Mouse (Mus musculus) MEL (cell line): ENCODE data around the gene Hs3st5.

Experiments used
- CTCF ChIP-seq, 3 experiments: IDR thresholded peaks in 2 of 3; conservative IDR thresholded peaks in 1 of 3; 2 replicates each; pipeline ENCODE4 v1.5.1; 2011 to 2012; ENCODE audit warnings: low read length in 3 of 3, low read depth in 2 of 3, mild to moderate bottlenecking in 2 of 3, improper control_type of control experiment in 1 of 3, inconsistent platforms in 1 of 3, mixed read lengths in 1 of 3, moderate library complexity in 1 of 3; ENCODE audit not compliant: control insufficient read depth in 1 of 3, insufficient read depth in 1 of 3, poor library complexity in 1 of 3, severe bottlenecking in 1 of 3
- EP300 ChIP-seq, 2 experiments: IDR thresholded peaks; 2 replicates each; pipeline ENCODE4 v1.6.1; 2011; ENCODE audit warnings: improper control_type of control experiment in 2 of 2, low read length in 2 of 2, low read depth in 1 of 2, mild to moderate bottlenecking in 1 of 2
- KAT2A ChIP-seq: conservative IDR thresholded peaks from 2 replicates; pipeline ENCODE4 v1.6.1; 2012; ENCODE audit warnings: low read depth, low read length, improper control_type of control experiment, inconsistent platforms
- MYC ChIP-seq: IDR thresholded peaks from 2 replicates; pipeline ENCODE4 v1.6.1; 2011; ENCODE audit warnings: low read depth, mild to moderate bottlenecking, low read length, improper control_type of control experiment, moderate library complexity
- NELFE ChIP-seq: IDR thresholded peaks from 2 replicates; pipeline ENCODE4 v1.6.1; 2011; ENCODE audit warnings: low read depth, low read length, improper control_type of control experiment

DNA sequence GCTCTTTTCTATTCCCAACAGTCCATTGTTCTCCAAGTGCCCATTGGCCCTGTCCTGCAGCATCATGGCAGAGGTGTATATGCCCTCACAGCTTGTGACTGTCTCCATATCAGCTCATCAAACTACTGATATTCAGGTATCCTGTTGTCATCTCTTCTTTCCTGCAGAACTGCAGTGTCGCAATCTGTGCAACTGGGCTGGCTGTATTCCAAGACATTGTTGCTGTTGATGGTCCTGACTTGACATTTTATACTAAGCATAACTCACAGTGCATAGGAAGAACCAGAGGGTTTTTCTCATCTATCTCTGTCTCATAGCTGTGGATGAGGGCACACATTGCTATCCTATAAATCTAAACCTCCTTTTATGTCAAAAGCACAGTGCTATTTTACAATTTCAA lies 103.8 kb downstream of the Hs3st5 start:
- TF ChIP-seq CTCF (IDR thresholded peaks at IDR 0.05 in 2 of 3, conservative IDR thresholded peaks at IDR 0.05 in 1 of 3; ENCODE audit: control insufficient read depth in 1 of 3, insufficient read depth in 1 of 3, low read depth in 2 of 3, low read length in 3 of 3, poor library complexity in 1 of 3, severe bottlenecking in 1 of 3) (no peak), NELFE (no peak), KAT2A (no peak), MYC (no peak), EP300 (IDR thresholded peaks at IDR 0.05; ENCODE audit: low read depth in 1 of 2, low read length in 2 of 2) (no peak)
